Mouse (Mus musculus) macrophage (primary cell): ENCODE measurements at regions not wholly inside any gene's neighbourhood (a gene's known extent, or its start where the extent isn't known, plus 50 kb on each side); places are given as distances from the start of the nearest gene placed in this dataset.

Experiments used
- H3K27ac ChIP-seq: fragments of 350-480 bp; formaldehyde crosslinking; 2 replicates; pipeline ENCODE4 v1.9.0; 2021
- H3K36me3 ChIP-seq: fragments of 350-480 bp; formaldehyde crosslinking; 2 replicates; pipeline ENCODE4 v1.9.0; 2021; ENCODE audit errors: inconsistent target
- H3K4me3 ChIP-seq: fragments of 350-480 bp; formaldehyde crosslinking; 2 replicates; pipeline ENCODE4 v1.9.0; 2021; ENCODE audit errors: inconsistent target
- H3K79me2 ChIP-seq: fragments of 350-480 bp; formaldehyde crosslinking; 2 replicates; pipeline ENCODE4 v1.9.0; 2021; ENCODE audit errors: inconsistent target
- WGBS: methylation state at CpG from one replicate; pipeline ENCODE4 v1.1.7; 2026; ENCODE audit warnings: inconsistent platforms; ENCODE audit not compliant: missing documents; 5-methylcytosine and 5-hydroxymethylcytosine counted together

- Histone ChIP-seq H3K36me3 (no peaks in the 10 kb centered on the region), H3K79me2 (no peaks in the 10 kb centered on the region), H3K4me3 (no peak overlapping the region), H3K27ac (no peak overlapping the region)
- 68% methylated on average over 4 of the region's 4 CpGs for WGBS
Observed at GRCm38 (mm10) chr13:63672425-63672824, 99.0 kb upstream of the Ptch1 start.

GRCm38 (mm10) chr13:63677696-63678095 is 104.3 kb upstream of the Ptch1 start:
- no peak overlapping the region for H3K27ac ChIP-seq
- 86% methylated on average over 1 of the region's 2 CpGs for WGBS
- H3K36me3 ChIP-seq: no peaks in the 10 kb centered on the region
- no peak overlapping the region for H3K4me3 ChIP-seq
- H3K79me2 ChIP-seq: no peaks in the 10 kb centered on the region

GRCm38 (mm10) chr13:63678265-63679260 is 105.2 kb upstream of the Ptch1 start:
- WGBS: 42% methylated on average over 9 of the region's 10 CpGs
- no peak overlapping the region for H3K27ac ChIP-seq
- no peak overlapping the region for H3K4me3 ChIP-seq
- no peaks in the 10 kb centered on the region for H3K36me3 ChIP-seq
- H3K79me2 ChIP-seq: no peaks in the 10 kb centered on the region

- Histone ChIP-seq H3K79me2 (no peaks in the 10 kb centered on the region), H3K4me3 (no peak overlapping the region), H3K27ac (no peak overlapping the region), H3K36me3 (no peaks in the 10 kb centered on the region)
- 83% methylated on average over 2 of the region's 4 CpGs for WGBS
Observed at GRCm38 (mm10) chr13:63682341-63682740, 108.9 kb upstream of the Ptch1 start.

- H3K36me3 ChIP-seq: no peaks in the 10 kb centered on the region
- 91% methylated on average over 5 of the region's 5 CpGs for WGBS
- no peak overlapping the region for H3K27ac ChIP-seq
- H3K4me3 ChIP-seq: no peak overlapping the region
- H3K79me2 ChIP-seq: no peaks in the 10 kb centered on the region
Observed at GRCm38 (mm10) chr13:63691974-63692373, 118.6 kb upstream of the Ptch1 start.

GRCm38 (mm10) chr13:63693636-63694035 is 120.2 kb upstream of the Ptch1 start:
- no peaks in the 10 kb centered on the region for H3K79me2 ChIP-seq
- 95% methylated on average over 5 of the region's 5 CpGs for WGBS
- no peaks in the 10 kb centered on the region for H3K36me3 ChIP-seq
- H3K27ac ChIP-seq: no peak overlapping the region
- no peak overlapping the region for H3K4me3 ChIP-seq

GRCm38 (mm10) chr13:63696399-63696798 is 118.6 kb upstream of the Ercc6l2 start:
- H3K79me2 ChIP-seq: no peaks in the 10 kb centered on the region
- H3K36me3 ChIP-seq: no peaks in the 10 kb centered on the region
- H3K4me3 ChIP-seq: no peak overlapping the region
- WGBS: 89% methylated on average over 2 of the region's 3 CpGs
- H3K27ac ChIP-seq: no peak overlapping the region

- H3K79me2 ChIP-seq: no peaks in the 10 kb centered on the region
- WGBS: 97% methylated on average over 2 of the region's 2 CpGs
Observed at GRCm38 (mm10) chr13:63699624-63700023, 115.4 kb upstream of the Ercc6l2 start.

GRCm38 (mm10) chr13:63700747-63701146 is 114.3 kb upstream of the Ercc6l2 start:
- Histone ChIP-seq H3K79me2 (no peaks in the 10 kb centered on the region), H3K36me3 (no peaks in the 10 kb centered on the region), H3K27ac (peak overlapping the region; percentile 55), H3K4me3 (no peak overlapping the region)
- WGBS: 21% methylated on average over 3 of the region's 3 CpGs

More at GRCm38 (mm10) chr13:63699624-63700023, 115.4 kb upstream of the Ercc6l2 start:
- no peak overlapping the region for H3K27ac ChIP-seq
- H3K36me3 ChIP-seq: no peaks in the 10 kb centered on the region
- no peak overlapping the region for H3K4me3 ChIP-seq

- H3K79me2 ChIP-seq: no peaks in the 10 kb centered on the region
- H3K36me3 ChIP-seq: no peaks in the 10 kb centered on the region
- no peak overlapping the region for H3K4me3 ChIP-seq
- H3K27ac ChIP-seq: peak overlapping the region; percentile 55
- 33% methylated on average over 9 of the region's 9 CpGs for WGBS
Observed at GRCm38 (mm10) chr13:63701199-63702175, 113.6 kb upstream of the Ercc6l2 start.

- H3K27ac ChIP-seq: no peak overlapping the region
- H3K36me3 ChIP-seq: no peaks in the 10 kb centered on the region
- H3K79me2 ChIP-seq: no peaks in the 10 kb centered on the region
- WGBS: 91% methylated on average over 2 of the region's 2 CpGs
- no peak overlapping the region for H3K4me3 ChIP-seq
Observed at GRCm38 (mm10) chr13:63708567-63708966, 106.5 kb upstream of the Ercc6l2 start.

GRCm38 (mm10) chr13:63713137-63713536 is 101.9 kb upstream of the Ercc6l2 start:
- 91% methylated on average over 2 of the region's 3 CpGs for whole genome bisulfite sequencing
- Histone ChIP-seq H3K79me2 (no peaks in the 10 kb centered on the region), H3K36me3 (no peaks in the 10 kb centered on the region)

GRCm38 (mm10) chr13:63716498-63716897 is 98.5 kb upstream of the Ercc6l2 start:
- 92% methylated on average over 1 of the region's 1 CpGs for WGBS
- H3K4me3 ChIP-seq: no peak overlapping the region
- H3K27ac ChIP-seq: no peak overlapping the region
- H3K79me2 ChIP-seq: no peaks in the 10 kb centered on the region
- no peaks in the 10 kb centered on the region for H3K36me3 ChIP-seq

More at GRCm38 (mm10) chr13:63713137-63713536, 101.9 kb upstream of the Ercc6l2 start:
- Histone ChIP-seq H3K4me3 (no peak overlapping the region), H3K27ac (no peak overlapping the region)

- no peaks in the 10 kb centered on the region for H3K36me3 ChIP-seq
- no peak overlapping the region for H3K27ac ChIP-seq
- no peak overlapping the region for H3K4me3 ChIP-seq
- no peaks in the 10 kb centered on the region for H3K79me2 ChIP-seq
- WGBS: 92% methylated on average over 3 of the region's 3 CpGs
Observed at GRCm38 (mm10) chr13:63717249-63717648, 97.8 kb upstream of the Ercc6l2 start.
